Mouse (Mus musculus) right cerebral cortex, postnatal 4 days (tissue): ENCODE data around the gene Scarb1.

Source experiments
- DNase-seq: peaks from one replicate; pipeline ENCODE4 v3.0.0-alpha.2; 2022

Scarb1 gene

DNA sequence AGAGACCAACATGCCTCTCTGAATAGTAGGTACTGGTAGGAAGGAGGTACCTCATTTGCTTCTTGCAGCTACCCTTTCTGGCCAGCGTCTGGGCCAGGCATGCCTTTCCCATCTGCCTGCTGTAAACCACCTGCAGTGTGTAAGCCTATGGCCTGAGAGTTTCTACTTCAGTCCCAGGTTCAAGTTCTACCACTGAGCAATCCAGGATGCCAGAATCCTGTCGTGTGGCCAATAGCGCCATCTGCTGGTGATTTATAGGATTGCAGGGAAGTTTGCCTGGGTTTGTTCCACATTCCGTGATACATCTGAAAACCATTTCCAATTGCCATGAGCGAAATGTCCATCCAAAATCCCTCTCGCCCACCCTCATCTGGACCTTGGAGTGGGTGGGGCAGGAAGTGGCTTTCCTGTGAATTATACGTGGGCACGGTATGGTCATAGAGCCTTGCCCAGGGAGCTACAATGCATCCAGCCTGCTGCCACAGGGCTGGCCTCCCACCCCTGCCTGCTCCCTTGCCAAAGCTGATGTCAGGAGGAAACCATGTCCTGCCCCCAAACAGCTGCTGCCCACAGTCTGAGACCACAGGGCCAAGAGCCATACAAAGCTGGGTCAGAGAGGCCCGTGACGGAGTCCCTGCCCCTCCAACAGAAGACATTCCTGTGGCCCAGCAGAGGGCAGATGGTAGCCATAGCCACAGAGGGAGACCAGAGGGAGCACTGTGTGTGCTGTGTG, 72.7 kb downstream of the Scarb1 start:
- DNase-seq: peak; percentile 84

DNA sequence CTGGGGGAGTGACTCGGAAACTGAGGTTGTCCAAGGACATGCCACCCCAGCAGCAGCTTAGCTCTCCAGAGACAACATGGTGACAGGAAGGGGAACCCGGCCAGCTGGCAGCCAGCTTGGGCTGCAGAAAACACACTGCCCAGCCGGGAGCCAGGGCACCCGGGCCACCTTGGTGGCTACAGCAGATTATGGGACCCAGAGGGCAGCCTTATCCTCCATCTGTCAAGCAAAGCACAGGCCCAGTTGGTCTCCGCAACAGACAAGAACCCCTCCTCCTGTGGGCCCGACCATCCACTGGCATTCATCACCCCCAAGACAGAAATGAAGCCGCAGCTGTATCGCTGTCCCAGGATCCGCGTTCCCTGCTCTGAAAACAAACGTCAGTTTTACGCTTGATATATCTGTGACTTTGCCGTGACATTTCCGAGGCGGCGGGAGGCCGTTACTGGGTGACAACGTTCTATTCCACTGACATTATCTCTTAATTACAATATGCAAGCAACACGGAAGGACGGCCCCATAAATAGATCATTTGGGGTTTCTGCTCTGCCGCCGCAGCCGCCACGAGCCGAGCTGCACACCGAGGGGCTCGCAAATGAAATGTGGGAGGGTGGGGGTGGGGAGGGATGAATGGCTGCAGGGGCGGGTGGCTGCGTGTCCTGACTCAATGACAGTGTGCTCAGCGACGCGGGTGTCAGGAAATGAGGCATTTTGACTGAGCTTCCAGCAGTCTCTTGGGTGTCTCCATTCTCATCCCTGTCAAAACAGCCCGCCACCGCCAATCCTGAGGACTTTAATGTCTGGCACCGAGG, 73.5 kb downstream of the Scarb1 start:
- peak; percentile 62 for DNase-seq

DNA sequence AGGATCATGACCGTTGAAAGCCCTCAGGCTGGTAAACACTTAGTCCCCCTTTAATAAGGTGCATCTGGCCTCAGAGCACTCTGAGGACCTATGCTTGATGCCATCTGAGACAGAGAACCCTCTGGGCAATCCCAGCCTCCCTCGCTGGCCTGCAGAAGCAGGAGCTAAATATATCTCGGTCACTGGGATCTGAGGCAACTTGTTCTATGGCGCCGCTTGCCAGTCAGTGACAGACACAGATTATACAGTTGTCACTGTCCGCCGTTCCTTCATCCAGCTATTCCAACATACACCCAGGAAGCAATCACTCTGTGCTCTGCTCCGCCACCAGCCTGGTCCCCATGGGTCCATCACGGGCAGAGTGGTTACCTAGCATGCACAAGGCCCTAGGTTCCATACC, 74.8 kb downstream of the Scarb1 start:
- no peak for DNase-seq

DNA sequence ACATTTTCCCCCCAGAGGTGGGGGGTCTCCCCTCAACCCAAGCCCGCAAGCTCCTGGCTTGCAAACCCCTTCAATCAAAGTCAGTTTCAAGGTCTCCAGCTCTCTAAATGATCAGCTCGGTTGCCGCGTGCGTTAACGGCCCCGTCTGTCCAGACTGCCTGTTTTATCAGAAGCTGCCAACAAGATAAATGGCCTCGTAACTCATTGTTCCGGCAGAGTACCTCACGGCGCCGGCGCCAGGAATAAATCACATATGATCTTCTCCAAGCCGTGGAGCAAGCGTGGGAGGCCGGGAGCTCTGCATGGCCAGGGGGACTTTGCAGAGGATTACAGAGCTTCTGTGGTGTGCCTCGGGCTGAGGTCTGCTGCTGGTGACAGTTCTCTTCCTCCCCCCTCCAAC, 76.2 kb downstream of the Scarb1 start:
- no peak for DNase-seq

DNA sequence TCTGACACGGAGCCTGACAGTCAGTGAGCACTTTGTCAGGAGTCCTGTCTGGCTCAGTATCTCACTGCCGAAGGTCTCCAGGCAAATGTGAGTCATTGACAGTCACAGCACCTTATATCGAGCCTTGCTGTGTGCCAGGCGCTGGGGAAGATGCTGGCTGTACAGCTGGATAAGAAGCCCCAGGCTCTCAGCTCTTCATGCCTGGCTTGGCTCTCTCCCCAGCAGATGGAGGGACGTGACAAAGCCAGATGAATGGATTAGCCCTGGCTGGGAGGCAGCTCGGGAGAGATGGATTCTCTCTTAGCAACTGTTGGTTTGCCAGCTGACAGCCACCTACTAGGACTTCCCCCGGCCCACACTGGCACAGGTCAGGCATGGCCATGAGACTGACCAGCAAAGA, 78.3 kb downstream of the Scarb1 start:
- DNase-seq: peak; percentile 53

DNA sequence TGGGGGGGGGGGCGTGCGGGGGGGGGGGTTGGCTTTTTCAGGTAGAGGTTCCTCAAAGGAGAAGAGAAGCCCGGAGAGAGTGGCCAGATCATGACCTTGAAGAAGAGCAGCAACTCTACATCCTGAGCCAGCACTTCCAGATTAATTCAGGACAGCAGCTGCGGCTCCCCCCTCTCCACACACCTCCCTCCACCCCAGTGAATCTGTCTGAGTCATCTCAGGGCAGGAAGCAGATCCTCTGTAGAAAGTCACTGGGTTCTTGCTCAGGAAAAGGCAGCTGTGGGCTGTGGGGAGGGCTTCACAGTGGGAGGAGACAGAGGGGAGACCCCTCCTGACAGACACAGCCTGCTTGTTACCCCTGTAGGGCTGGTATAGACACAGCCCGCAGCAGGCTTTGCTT, 87.0 kb downstream of the Scarb1 start:
- no peak for DNase-seq

DNA sequence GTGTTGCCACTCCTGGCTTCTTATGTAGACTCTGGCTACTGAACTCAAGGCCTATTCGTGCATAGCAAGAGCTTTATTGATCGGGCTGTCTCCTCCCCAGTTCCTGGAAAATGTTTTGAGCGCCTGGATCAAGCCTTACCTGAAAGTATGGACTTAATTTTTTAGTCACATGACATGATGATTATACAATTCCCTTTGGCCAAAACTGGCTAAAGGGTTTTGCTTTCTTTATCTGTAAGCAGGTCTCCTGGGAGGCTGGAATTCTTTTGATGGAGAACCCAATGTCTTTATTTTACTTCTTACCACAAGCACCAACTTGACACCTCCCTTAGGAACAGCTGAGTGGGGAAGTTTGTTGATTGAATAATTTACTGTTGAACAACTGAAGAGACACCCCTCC, 87.4 kb downstream of the Scarb1 start:
- DNase-seq: no peak

DNA sequence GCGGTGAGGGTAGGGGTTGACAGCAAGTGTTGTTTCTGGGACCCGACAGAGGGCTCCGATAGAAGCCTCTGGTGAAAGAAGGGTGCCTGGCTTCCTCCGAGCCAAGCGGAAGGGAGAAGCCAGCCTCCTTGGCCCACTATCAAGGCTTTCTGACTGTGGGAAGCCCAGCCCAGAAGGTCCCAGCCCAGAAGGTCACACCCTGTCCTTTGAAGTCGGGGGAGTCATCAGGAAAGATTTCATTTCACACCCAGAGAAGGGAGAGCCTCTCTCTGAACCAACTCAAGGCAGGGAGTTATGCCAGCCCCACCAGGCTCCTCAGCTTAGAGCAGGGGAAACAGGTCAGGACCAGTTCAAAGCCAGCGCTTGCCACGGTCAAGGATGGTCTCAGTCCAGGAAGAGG, 88.2 kb downstream of the Scarb1 start:
- DNase-seq: no peak

DNA sequence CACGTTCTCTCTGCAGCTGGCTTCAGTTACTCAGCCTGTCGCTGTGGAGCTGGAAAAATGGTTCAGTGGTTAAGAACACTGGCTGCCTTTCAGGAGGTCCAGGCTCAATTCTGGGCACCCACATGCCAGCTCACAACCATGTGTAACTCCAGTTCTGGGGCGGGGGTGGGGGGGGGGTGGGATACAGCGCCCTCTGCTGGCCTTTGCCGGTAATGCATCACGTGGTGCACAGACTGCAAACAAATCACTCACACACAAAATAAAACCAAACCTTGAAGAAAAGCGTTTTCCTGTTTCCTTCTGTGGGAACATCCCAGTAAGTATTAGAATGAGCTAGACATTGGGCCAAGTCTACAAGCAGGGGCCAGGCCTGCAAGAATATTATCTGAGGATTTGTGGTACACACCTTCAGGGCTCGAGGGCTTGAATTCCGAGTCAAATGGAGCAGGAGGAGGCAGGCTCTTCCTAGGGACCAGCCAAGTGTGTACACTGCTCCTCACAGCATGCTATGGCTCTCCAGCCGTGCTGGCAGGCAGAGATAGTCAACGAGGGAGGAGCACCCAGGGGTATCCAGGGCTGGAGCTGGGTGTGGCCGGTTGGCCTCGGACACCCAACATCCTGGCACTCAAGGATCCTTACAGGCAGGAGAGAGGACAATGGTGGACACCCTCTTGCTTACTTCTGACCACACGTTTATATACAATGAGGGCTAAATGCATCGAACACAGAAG, 88.8 kb downstream of the Scarb1 start:
- no peak for DNase-seq

DNA sequence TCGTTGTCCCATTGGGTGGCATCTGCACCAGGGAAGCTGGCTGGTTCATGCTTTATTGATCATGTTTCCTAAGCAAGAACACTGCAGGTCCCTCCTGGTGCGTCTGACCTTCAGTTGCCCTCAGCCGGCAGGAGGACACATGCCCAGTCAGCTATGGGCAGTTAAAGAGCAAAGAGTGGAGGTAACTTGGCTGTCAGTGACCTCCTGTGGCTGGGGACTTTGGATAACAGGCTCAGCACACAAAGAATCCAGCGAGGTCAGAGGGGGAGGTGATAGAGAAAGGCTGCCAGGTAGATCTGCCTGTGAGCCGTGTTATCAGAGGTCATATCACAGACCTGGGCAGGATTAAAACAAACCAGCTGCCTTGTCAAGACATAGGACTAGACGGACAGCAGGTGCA, 91.7 kb downstream of the Scarb1 start:
- no peak for DNase-seq

DNA sequence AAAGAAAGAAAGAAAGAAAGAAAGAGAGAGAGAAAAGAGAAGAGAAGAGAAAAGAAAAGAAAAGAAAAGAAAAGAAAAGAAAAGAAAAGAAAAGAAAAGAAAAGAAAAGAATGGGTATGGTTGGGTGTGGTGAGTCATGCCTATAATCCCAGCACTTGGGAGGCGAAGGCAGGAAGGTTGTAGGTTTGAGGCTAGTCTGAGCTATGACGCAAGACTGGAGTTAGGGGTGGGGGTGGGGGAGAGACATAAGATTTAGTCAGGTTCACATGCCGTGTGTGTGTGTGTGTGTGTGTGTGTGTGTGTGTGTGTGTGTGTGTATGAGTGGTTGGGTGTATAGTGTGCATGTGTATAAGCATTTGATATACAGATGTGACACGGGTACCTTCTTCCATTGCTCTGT, 94.2 kb downstream of the Scarb1 start:
- DNase-seq: no peak

DNA sequence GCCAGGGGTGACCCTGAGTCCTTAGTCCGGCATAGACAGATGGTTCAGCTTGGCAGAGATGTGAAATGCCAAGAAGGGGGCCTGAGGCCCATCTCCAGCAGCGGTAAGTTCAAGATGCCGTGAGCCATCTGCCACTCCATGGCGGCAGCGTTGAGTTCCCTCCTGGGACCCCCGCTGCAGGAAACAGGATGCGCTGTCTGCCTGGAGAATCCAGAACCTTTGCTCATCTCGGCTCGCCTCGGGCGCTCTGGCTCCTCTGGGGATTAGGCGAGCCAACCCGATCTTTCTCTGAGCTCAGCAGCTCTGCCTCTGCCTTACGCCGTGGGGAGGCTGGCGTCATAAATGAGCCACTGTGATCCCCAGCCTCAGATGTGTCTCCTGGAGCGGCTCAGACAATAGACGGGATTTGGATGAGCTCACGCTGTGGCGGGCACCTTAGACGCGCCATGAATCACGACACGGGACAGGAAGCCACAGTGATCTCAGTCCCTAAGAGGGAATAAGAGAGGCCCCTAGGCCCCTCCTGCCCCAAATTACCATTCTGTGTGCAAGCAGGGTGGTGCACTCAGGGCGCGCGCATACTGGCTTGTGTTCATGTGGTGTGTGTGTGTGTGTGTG, 95.3 kb downstream of the Scarb1 start:
- peak; percentile 52 for DNase-seq

DNA sequence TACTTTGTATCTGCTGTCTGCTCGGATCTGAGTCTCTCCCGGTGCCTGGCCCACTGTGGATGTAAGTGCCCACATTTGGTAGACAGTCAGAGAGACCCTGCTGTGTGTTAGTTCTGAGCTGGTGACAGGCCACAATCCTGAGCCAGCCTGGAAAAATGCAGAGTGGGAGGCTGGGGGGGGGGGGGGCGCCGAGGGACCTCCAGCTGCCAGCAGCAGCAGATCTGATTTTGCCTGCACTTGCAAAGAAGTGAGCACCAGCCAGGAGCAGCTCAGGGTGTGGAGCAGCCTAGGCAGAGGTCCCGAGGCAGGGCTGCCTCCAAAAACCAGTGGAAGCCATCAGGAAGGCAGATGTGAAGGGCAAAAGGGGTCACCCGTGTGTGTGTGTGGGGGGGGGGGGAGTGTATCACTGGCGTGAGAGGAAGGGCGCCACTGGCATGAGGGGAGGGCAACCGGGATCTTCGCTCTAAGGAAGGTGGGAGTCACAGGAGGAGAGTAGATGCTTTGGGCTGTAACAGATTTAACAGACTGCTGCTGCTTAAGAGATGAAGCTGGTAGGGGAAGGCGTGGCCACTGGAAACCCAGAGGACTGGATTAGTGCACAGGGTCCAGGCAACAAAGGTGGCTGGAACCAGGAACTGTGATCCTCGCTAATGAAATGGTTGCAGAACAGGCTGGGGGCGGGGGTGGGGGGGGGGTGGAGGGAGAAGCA, 95.9 kb downstream of the Scarb1 start:
- no peak for DNase-seq

DNA sequence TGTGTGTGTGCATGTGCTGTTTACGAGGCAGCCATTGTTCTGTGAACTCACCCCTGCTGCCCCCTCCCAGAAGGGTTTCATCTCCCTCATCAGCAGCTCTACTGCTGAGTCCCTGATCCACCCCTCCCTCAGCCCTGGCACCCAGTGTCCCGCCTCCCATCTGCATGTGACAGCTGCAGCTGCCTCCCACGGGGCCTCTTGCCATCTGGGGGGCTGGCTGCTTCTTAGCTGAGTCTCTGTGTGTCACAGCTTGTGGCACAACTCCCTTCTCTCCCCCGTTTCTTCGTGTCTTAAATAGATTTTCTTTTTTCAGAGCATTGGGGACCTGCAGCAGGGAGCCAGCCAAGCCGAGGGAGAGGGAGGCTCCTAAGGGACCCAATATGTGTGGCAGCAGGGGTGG, 97.0 kb downstream of the Scarb1 start:
- DNase-seq: peak; percentile 79

DNA sequence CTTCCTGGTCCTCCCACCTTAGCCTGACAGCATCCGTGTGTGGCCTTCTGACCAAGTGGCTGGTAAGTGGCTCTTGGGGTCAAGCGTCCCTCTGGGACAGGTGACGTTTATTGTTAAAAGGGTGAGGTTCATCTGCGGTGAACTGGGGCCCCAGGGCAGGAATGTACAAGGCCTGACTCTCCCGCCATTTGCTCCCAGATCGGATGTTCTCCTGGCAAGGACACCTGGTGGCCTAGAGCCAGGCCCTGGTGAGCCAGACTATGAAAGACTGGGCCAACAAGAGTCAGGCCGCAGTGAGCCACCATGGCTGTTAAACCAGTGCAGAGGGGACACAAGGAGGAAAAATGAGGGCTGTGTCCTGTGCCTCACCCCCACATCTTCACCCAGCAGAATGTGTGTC, 98.8 kb downstream of the Scarb1 start:
- DNase-seq: no peak

DNA sequence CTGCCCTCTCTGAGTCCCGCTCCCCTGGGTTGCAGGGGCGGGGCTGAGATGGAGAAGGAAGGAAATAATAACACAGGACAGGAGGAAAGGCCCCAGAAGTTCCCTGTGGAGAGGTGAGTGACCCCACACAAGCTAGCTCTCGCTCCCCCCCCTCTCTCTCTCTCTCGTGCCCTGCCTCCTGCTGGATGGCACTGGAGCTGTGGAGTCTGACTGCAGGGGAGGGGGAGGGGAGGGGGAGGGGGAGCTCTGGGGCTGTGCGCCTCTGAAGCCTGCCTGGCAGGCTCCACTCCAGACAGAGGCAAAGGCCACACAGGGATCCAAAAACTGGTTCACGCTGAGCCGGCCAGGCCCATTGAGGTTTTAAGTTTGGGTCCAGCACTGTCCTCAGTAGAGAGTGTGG, 99.3 kb downstream of the Scarb1 start:
- DNase-seq: no peak

DNA sequence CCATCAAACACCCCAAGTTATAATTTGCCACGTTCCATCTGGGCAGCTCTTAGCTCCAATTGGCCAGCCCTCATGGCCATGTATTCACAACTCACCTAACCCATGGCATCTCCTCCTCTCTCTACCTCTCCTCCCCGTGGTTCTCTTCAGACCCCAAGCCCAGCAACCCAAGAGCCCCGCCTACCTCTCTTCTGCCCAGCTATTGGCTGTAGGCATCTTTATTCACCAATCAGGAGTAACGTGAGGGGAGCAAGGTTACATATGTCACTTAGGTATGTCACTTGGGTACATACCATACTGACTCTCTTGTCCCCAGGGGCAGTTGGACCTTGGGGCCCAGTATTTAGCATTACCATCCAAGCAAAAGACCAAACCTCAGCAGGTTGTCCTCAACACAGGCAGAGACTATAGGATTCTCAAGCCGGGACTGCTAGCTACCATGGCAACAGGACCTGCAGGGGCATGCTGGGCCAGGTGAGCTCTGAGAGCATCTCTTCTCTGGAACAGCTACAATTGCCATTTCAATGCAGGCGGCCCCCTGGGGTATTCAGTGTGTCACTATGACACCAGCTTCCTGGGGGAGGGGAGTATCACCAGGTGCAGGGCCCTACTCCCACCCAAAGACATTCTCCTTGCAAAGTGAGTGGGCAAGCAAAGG, 100.6 kb downstream of the Scarb1 start:
- DNase-seq: no peak

DNA sequence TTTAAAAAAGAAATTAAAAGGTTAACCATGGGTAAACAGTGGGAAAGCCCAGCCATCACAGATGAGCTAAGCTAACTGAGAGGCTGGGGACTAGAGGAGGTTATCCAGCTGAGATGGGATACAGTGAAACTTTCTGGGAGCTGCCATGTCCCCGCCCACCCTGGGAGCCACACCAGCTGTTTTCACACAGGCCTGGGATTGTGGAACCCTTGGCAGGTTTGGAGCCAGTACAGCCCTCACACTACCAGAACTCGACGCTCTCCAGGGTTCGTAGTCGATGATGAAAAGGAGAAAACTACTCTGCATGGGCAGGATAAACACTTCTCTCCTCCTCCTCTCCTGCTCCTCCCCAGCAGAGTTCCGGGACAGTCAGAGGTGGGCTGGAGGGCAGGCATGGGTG, 105.0 kb downstream of the Scarb1 start:
- no peak for DNase-seq

DNA sequence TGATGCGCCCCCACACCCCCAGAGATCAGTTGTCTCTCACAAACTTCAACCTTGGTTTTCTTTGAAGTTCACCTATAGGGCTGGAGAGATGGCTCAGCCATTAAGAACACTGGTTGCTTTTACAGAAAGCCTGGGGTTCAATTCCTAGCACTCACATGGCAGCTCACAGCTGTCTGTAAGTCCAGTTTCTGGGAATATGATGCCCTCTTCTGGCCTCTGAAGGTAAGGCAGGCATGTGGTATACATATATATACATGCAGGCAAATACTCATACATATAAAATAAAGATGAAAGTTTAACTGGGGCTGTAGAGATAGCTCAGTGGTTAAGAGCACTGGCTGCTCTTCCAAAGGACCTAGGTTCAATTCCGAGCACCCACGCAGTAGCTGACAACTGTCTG, 105.5 kb downstream of the Scarb1 start:
- no peak for DNase-seq

DNA sequence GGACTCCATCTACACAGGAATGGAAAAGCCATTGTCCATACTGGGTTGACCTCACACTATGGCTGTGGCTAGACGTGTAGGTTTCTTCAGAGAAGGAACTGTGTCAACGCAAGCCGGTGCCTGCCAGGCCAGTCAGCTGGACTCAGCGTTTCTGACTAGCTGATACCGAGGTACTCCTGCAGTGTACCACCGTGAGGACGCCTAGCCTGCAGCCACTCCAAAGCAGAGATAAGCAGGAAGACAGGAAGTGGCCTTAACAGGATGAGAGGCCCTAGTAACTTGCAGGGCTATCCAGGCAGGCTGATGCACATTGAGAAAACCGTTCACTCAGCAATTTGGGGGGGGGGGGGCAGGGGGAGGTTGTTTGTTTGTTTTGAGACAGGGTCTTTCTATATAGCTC, 106.5 kb downstream of the Scarb1 start:
- no peak for DNase-seq

DNA sequence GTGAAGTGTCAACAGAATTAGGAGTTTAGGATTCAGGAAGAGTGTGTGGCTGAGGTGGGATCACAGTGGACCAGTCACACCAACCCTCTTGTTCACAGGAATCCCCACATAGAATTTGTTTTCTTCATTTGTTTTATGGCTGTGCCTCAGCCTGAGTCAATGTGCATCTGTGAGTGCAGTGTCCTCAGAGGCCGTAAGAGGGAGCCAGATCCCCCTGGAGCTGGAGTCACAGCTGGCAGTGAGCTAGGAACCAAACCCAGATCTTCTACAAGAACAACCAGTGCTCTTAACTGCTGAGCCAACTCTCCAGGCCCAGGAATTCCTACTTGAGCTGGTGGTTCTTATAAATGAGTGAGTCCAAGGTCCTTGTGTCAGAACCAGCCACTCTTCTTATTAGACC, 107.4 kb downstream of the Scarb1 start:
- DNase-seq: no peak

DNA sequence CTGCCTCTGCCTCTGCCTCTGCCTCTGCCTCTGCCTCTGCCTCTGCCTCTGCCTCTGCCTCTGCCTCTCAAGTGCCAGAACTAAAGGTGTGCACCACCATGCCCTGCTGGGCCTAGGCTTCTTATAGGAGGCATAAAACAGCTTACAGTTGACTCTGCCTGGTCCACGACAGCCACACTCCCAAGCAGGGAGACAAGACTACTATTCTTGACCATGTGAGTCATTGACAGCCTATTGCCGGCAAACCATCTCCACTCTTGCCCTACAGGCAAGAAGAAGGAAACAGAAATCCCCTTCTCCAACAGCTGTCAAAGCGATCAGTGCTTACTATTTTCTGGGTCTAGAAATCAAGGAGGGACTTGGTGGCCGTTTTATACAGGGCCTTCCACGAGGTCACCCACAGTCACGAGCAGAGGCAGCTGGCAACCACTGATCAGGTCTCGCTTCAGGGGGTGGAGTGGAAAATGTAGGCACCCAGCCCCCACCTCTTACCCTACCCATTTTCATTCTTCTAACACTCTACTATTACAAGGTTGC, 108.4 kb downstream of the Scarb1 start:
- DNase-seq: no peak
